Mouse (Mus musculus) lung, embryonic 16.5 days (tissue): ENCODE data around the gene Otop1. TPM values are rescaled to one million over a fixed set of nuclear protein-coding genes. Genes with fewer than 3 reads are reported as not detected.

ENCODE experiments used
- ATAC-seq: fragments of 200-750 bp; cut with Nextera tagmentation; 2 replicates; pipeline ENCODE4 v1.8.0; 2017; ENCODE audit warnings: low read depth, mild to moderate bottlenecking, moderate library complexity
- H3K27ac ChIP-seq: fragments of 300-500 bp; sonication (generic); 2 replicates; pipeline ENCODE4 v1.5.1; 2014; ENCODE audit warnings: mild to moderate bottlenecking, control low read depth, low read length
- H3K27me3 ChIP-seq: fragments of 300-500 bp; sonication (generic); 2 replicates; pipeline ENCODE4 v1.6.1; 2014; ENCODE audit warnings: low read depth, low read length, mixed read lengths; ENCODE audit not compliant: control insufficient read depth, insufficient read depth
- H3K36me3 ChIP-seq: fragments of 300-500 bp; sonication (generic); 2 replicates; pipeline ENCODE4 v1.6.1; 2014; ENCODE audit warnings: low read length; ENCODE audit not compliant: control insufficient read depth, insufficient read depth
- H3K4me1 ChIP-seq: fragments of 300-500 bp; sonication (generic); replicated peaks from 2 replicates; pipeline ENCODE4 v1.6.1; 2014; ENCODE audit warnings: low read length, mixed read lengths; ENCODE audit not compliant: control insufficient read depth, insufficient read depth
- H3K4me2 ChIP-seq: fragments of 300-500 bp; sonication (generic); 2 replicates; pipeline ENCODE4 v1.6.1; 2014; ENCODE audit warnings: low read depth, low read length, control low read depth
- H3K4me3 ChIP-seq: fragments of 300-500 bp; sonication (generic); 2 replicates; pipeline ENCODE4 v1.5.1; 2014; ENCODE audit warnings: mild to moderate bottlenecking, low read length, control low read depth
- H3K9ac ChIP-seq: fragments of 300-500 bp; sonication (generic); 2 replicates; pipeline ENCODE4 v1.6.1; 2014; ENCODE audit warnings: low read length, control low read depth
- H3K9me3 ChIP-seq: fragments of 300-500 bp; sonication (generic); 2 replicates; pipeline ENCODE4 v1.6.1; 2016; ENCODE audit warnings: low read length; ENCODE audit not compliant: control insufficient read depth
- WGBS: fragments of 180-500 bp; shearing (Covaris S2); extraction: QIAGEN DNeasy Blood & Tissue Kit; methylation state at CpG from one replicate; pipeline ENCODE4 v1.1.7; 2014; 5-methylcytosine and 5-hydroxymethylcytosine counted together
- polyA plus RNA-seq: library from polyadenylated mRNA; unstranded; fragments of >200 nt; fragmentation: Nextera tagmentation; extraction: Ambion mirVana; gene quantifications from 2 replicates; pipeline ENCODE4 v1.2.1, GENCODE M21; 2015

Gene Otop1
- polyA plus RNA-seq: not detected in 2 replicates

DNA sequence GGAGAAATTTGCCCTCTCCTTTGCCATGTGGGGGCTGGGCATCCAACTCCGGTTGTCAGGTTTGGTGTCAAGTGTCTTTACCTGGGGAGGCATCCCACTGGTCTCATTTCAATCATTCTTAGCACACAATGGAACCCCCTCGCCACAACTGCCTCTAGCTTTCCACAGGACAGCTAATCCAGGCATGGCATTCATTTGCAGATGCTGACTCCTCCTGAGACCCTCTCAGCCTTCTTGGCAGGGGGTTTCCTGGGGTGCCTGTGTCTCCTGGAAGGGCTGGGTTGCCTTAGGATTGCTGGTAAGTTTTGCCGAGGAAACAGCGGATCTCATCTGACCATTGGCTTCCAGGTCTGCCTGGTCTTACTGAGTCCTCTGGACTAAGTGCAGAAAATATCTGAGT, at the start of gene Otop1:
Gene Otop1 (plus strand): TSS at position 202 of the 400 bp plus-strand sequence.
- WGBS: 4% methylated on average over 4 of the region's 4 CpGs
- Histone ChIP-seq H3K4me3 (no peak within 1 kb of the TSS), H3K9ac (no peak within 1 kb of the TSS), H3K4me1 (peaks cover 4% of the 10 kb centered on the region; the same call in 1 of the 2 replicates), H3K9me3 (no peaks in the 10 kb centered on the region), H3K4me2 (no peak within 1 kb of the TSS), H3K27ac (no peak within 1 kb of the TSS), H3K36me3 (peaks cover 8% of the 10 kb centered on the region; the same call in 1 of the 2 replicates), H3K27me3 (peaks cover 48% of the 10 kb centered on the region)
- ATAC-seq: no peak

DNA sequence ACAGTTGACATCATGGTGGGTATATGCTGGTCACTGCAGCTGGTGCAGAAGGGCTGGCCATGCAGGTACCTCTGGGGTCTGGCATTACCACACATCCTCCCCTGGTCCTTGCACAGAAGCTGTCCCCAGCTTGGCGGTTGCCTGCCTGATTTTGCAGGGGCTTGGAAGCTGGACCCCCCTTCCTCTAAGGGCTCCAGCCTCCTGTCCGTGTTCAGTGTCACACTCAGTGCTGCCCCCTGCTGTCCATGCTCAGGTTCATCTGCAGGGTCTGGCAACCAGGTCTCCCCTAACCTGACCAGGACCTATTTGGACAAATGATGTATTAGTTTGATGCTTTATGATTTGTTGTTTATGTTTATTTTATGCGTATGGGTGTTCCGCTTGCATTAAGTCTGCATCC, 40.4 kb upstream of the Otop1 start:
- no peak overlapping the region for H3K4me3 ChIP-seq
- peaks cover 10% of the 10 kb centered on the region for H3K36me3 ChIP-seq
- WGBS: 71% methylated on average over 4 of the region's 4 CpGs
- no peak overlapping the region for H3K9ac ChIP-seq
- H3K4me2 ChIP-seq: no peak overlapping the region
- ATAC-seq: no peak
- H3K9me3 ChIP-seq: no peaks in the 10 kb centered on the region
- H3K27ac ChIP-seq: no peak overlapping the region
- H3K4me1 ChIP-seq: no peaks in the 10 kb centered on the region
- H3K27me3 ChIP-seq: no peaks in the 10 kb centered on the region

- Histone ChIP-seq H3K9me3 (no peaks in the 10 kb centered on the region), H3K36me3 (peaks cover 5% of the 10 kb centered on the region), H3K4me1 (no peaks in the 10 kb centered on the region), H3K27me3 (no peaks in the 10 kb centered on the region), H3K27ac (no peak overlapping the region), H3K4me2 (no peak overlapping the region), H3K4me3 (no peak overlapping the region), H3K9ac (no peak overlapping the region)
- 97% methylated on average over 2 of the region's 2 CpGs for WGBS
- ATAC-seq: no peak
These were observed 39.1 kb upstream of the Otop1 start for GRCm38 (mm10) chr5:38236627-38237026.

DNA sequence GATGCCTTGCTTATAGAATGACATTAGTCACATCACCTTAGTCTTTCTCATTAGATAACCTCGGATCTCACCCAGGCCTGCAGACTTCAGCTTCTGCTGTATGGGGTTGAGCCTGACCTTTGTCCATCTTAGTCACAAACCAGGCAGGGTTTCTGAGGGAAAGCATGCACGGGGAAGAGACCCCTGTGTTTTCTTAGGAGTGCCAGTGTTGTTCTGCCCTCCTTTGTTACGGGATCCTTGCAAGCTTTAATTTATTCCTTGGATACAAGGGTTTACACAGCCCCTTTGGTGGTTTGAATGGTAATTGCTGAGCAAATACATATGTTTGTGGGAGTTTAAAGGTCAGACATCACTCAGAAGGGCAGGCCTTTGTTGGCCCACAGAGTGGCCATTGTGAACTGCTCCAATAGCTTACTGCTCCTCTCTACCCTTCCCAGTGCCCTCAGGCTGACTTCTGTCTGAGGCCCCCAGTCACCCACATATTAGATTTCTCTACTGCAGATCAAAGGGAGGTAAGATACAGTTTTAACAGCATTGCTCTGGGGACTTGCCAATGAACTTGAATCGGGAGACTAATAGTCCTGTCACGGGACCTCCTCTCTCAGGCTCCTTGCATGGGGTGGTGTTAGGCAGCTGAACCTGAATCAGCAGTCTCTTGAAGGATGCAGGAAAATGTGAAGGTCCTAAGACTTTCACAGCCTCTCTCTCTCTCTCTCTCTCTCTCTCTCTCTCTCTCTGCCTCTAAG, 34.9 kb upstream of the Otop1 start:
- Histone ChIP-seq H3K4me2 (no peak overlapping the region), H3K9ac (no peak overlapping the region), H3K27me3 (no peaks in the 10 kb centered on the region), H3K9me3 (no peaks in the 10 kb centered on the region), H3K4me3 (no peak overlapping the region), H3K4me1 (no peaks in the 10 kb centered on the region), H3K27ac (no peak overlapping the region), H3K36me3 (no peaks in the 10 kb centered on the region; the same call in 1 of the 2 replicates)
- ATAC-seq: no peak
- 39% methylated on average over 5 of the region's 5 CpGs for WGBS

DNA sequence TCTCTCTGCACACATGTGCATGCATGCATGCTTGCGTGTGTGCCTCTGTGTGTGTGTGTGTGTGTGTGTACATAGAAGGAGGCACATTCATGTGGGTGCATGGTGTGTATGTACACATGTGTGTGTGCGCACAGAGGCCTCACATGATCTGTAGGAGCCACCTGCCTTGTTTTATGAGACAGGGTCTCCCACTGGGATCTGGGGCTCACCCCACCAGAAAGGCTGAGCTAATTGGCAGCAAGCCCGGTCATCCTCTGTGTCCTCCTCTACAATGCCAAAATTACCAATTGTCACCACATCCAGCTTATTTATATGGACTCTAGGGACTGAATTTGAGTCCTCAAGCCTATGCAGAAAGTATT, 34.3 kb upstream of the Otop1 start:
- Histone ChIP-seq H3K4me1 (no peaks in the 10 kb centered on the region), H3K27me3 (no peaks in the 10 kb centered on the region), H3K9ac (no peak overlapping the region), H3K9me3 (no peaks in the 10 kb centered on the region), H3K4me3 (no peak overlapping the region), H3K36me3 (no peaks in the 10 kb centered on the region), H3K27ac (no peak overlapping the region), H3K4me2 (no peak overlapping the region)
- no peak for ATAC-seq
- WGBS: 71% methylated on average over 3 of the region's 3 CpGs

- ATAC-seq: no peak
- 82% methylated on average over 6 of the region's 6 CpGs for WGBS
- Histone ChIP-seq H3K27me3 (no peaks in the 10 kb centered on the region), H3K9me3 (no peaks in the 10 kb centered on the region), H3K4me2 (no peak overlapping the region), H3K27ac (no peak overlapping the region), H3K4me1 (no peaks in the 10 kb centered on the region), H3K4me3 (no peak overlapping the region), H3K9ac (no peak overlapping the region), H3K36me3 (no peaks in the 10 kb centered on the region)
These were observed 33.8 kb upstream of the Otop1 start for GRCm38 (mm10) chr5:38241966-38242365.

DNA sequence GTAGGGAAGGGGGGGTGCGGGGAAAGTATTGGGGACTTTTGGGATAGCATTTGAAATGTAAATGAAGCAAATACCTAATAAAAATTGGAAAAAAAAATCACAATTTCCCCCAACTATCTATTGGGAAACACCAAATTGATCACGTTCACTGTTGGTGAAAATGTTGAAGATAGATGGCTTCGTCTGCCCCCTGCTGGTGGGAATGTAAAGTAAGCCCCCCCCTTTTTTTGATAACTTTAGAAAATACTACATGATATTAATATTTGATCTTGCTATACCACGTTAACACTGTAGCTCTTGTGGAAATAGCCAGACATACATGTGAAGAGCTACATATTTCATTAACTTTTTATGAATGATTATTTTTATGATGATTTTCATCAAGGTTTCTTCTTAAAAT, 20.6 kb upstream of the Otop1 start:
- Histone ChIP-seq H3K4me1 (no peaks in the 10 kb centered on the region), H3K36me3 (no peaks in the 10 kb centered on the region), H3K27ac (no peak overlapping the region), H3K9ac (no peak overlapping the region), H3K9me3 (no peaks in the 10 kb centered on the region), H3K4me3 (no peak overlapping the region), H3K27me3 (no peaks in the 10 kb centered on the region), H3K4me2 (no peak overlapping the region)
- WGBS: 38% methylated on average over 4 of the region's 4 CpGs
- ATAC-seq: no peak

GRCm38 (mm10) chr5:38255644-38256043, 20.1 kb upstream of the Otop1 start:
- no peaks in the 10 kb centered on the region for H3K27me3 ChIP-seq
- no peaks in the 10 kb centered on the region; the same call in 1 of the 2 replicates for H3K4me1 ChIP-seq
- no peaks in the 10 kb centered on the region for H3K36me3 ChIP-seq
- H3K4me3 ChIP-seq: no peak overlapping the region
- no peaks in the 10 kb centered on the region for H3K9me3 ChIP-seq
- 59% methylated on average over 3 of the region's 3 CpGs for WGBS
- no peak overlapping the region for H3K9ac ChIP-seq
- H3K4me2 ChIP-seq: no peak overlapping the region
- H3K27ac ChIP-seq: no peak overlapping the region
- ATAC-seq: no peak

- Histone ChIP-seq H3K9me3 (no peaks in the 10 kb centered on the region), H3K36me3 (no peaks in the 10 kb centered on the region), H3K4me2 (no peak overlapping the region), H3K4me1 (peaks cover 5% of the 10 kb centered on the region), H3K9ac (no peak overlapping the region), H3K27me3 (no peaks in the 10 kb centered on the region), H3K27ac (no peak overlapping the region), H3K4me3 (no peak overlapping the region)
- WGBS: 81% methylated on average over 1 of the region's 1 CpGs
- ATAC-seq: no peak
These were observed 19.2 kb upstream of the Otop1 start for GRCm38 (mm10) chr5:38256551-38256950.
